Mouse (Mus musculus) heart, postnatal 36 days (tissue): ENCODE results near the gene Serp2. TPM values are rescaled to one million over a fixed set of nuclear protein-coding genes. Genes with fewer than 3 reads are reported as not detected.
"Not testable (repeated sequence)": the region's sequence is repeated elsewhere in the genome, so short reads cannot be mapped to it uniquely, and the experiment has no call there.

Experiments
- DNase-seq, 2 experiments: peaks; one replicate each; pipeline ENCODE4 v3.0.0; 2021 to 2022
- intact Hi-C: fragments of 180-260 bp; cut with DNase I; formaldehyde crosslinking; loops from one replicate; pipeline ENCODE4 v1.15.1; 2025
- total RNA-seq, 2 experiments: library from RNA; stranded (reverse); gene quantifications; 2 replicates each; pipeline ENCODE4 v1.2.3; 2021

Gene Serp2
- total RNA-seq, 2 experiments from 2014 or later, result 0.64 to 0.92 TPM

DNA sequence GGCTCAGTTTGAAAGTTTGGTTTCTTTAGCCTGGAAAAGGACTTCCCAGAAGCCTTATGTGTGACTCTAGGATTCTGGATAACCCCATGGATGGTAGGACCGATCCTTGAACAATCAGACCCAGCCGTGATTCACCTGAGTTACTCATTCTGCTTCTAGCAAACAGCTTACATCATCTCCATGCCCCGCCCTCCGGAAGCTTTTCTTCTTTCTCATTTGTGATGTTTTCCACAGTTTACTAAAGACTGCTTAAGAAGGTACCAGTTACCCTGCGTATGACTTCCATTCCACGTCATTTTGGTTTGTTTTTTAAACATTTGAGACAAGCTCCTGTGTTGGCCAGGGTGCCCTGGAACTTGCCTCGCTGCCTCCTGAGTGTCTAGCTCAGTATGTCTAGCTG is 13.6 kb upstream of the Serp2 start:
- DNase-seq, result no peak
- intact Hi-C loops, result no loop called here

DNA sequence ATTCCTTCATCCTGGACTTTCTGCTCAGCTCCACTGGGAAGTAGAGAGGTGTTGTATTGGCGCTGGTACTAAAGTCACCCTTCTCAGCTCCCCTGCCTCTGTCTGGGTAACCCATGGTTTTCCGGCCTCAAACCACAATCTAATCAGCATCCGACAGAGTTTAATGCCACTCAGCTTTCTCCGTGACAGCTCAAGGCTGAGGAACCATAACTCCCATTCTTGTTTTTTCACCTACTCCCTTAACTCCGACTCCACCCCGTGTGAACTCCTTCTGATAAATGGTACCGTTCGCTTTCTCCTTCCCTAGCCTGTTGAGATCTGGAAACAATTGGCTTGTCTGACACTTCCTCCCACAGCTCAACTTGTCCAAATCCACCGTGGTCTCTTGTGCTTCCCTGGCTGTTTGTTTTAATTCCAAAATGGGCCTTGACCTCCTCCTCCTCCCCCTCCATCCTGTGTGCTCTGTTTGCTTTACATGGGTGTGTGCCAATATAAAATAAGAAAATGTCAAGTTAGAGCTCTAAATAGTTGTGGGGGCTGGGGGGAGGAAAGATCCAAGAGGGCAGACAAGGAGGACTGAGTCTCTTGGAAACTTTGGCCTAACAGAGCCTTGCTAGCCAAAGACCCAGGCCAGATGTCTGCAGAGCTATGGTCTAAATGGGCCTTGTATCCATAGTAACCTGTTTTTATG is 12.7 kb upstream of the Serp2 start:
- no peak for DNase-seq
- intact Hi-C loops, result no loop called here

DNA sequence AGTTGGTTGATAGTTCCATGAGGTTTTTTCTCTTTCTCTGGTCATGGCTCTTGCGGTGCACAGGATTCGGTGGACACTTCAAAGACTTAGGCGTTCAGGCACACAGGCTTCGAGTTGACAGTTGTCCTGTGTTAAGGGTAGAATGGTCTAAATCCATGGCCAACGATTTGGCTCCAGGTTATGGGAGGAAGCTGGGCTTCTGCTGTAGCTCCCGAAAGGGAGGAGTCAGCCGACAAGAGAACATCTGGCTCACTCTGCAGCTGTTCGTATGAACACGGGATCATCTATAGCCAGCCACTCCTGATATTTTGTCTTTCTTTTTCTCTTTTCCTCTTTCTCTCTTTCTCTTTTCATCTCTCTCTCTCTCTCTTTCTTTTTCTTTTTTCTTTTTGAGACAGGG is 11.9 kb upstream of the Serp2 start:
- intact Hi-C loops, result no loop called here
- no peak for DNase-seq

DNA sequence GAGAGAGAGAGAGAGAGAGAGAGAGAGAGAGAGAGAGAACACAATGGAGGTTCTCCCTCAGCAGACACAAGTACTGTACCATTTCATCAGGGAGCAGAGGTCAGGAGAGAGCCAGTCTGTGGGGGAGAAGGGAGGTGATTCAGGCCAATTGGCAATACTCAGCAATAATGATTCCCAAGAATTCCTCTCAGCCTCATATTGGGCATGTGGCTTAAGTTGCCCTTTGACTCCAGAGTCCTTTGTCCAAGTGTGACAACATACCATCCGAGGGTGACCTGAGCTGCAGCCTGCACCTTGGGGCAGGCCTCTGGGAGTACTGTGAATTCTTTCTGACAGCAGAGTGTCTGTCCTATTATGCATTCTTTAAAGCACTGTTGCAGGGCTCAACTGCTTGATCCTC is 10.6 kb upstream of the Serp2 start:
- intact Hi-C loops, result no loop called here

DNA sequence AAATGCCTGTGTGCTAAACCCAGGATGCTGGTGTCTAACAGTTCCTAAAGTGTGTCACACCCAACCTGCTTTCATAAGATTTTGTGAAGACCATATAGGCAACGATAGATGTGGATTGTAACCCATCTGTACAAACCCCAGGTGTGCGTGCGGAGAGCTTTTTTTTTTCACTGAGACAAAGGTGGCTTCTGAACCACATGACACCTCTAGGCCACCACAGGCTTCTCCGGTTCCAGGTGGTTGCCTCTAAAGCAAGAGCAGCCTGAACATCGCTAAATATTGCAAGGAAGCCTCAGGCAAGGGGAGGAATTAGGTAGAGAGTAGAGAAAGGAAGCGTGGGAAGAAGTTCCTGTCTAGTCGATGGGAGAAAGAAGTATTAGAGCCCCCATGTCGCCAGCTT is 10.0 kb upstream of the Serp2 start:
- no peak for DNase-seq
- intact Hi-C loops, result no loop called here

More for the DNA sequence above, 10.6 kb upstream of the Serp2 start:
- DNase-seq, result no peak

DNA sequence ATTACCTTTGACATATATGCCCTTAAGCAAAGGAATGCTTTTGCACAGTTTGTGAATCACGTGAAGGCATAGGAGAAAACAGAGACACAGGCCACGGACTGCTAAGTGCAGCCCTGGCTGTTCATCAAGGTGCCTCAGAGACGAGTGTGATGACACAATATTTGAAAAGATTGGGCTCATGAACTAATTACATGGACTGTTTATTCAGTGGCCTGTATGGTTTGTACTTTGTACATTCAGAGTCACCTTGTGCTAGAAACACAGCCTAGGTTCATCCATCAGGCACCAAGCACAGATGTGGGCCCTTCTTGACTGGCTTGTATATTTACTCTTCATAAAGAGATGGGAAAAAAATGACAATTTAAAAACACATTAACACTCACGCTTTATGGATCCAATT is 9.5 kb upstream of the Serp2 start:
- no peak for DNase-seq
- intact Hi-C loops, result no loop called here

DNA sequence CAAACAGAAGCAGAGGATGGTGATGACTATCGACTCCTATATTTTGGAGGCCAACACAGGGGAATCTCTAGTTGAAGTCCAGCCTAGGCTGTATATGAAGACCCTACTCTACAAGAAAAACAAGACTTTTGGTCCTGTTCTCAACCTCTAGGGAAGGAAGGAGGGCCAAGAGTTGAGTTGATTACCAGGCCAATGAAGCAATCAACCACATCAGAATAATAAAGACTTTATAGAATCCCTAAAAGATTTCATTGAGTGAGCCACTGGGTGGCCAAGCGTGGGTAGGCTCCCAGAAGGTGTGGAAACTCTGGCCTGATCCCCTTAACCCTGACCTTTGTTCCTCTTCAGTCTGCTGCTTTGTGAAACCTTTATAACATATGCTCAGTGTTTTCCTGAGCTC is 2.5 kb upstream of the Serp2 start:
- intact Hi-C loops, result loop anchor here (5.0 kb wide), 1 partner anchor 103 kb away; no protein-coding TSS in a partner anchor
- DNase-seq, result no peak

DNA sequence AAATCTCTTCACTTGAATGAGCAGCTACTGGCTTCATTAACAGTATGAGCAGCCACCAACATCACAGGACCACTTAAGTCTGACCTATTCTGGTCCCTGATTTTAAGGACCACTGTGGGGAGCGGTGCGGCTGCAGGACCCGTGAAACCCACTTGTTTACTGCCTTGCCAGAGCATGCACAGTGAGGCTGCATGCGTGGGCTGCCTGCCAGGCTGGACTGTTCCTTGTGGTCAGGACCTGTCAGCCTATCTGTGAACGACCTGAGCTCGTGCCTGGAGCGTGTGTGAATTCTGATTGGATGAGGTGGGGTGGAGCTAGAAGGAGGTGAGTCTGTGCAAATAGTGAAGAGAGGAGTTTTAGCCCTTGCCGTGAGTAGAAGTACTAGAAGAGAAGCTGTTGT is 1.5 kb upstream of the Serp2 start:
- intact Hi-C loops, result loop anchor here (5.0 kb wide), 1 partner anchor 104 kb away; no protein-coding TSS in a partner anchor
- not testable (repeated sequence) for DNase-seq

DNA sequence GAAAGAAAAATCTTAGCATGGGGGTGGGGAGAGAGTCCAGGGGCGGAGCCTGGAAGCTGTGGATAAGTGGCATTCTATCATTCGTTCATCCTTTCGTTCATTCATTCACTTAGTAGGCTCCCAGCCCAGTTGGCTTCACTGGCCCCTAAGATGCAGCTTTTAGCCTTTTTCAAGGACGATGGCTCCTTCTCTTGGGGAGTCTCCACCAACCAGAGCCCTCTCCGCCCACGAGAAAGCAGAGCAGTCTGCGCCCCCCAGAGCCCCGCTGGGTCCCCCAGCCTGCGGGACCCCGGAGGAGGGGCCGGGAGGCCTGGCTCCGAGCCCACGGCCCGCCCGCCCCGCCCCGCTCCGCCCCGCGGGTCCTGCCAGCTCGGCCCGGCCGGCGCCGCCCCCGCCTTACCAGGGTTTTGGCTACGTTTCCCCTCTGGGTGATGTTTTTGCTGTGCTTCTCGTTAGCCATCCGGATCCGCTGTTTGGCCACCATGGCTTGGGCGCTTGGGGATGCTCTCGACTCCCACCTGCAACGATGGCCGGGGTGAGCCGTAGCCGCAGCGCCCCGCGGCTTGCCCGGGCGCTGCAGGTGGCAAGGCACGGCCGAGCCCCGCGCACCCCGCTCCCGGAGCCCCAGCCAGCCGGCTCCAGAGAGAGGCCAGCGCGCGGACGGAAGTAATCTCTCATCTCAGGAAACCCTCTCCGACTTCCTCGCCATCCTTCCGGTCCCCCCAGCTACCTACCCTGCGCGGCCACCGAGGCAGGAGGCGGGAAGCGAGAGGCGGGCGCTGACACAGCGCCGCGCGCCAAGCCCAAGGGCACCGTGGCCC is 448 bp downstream of the Serp2 start:
- peak; percentile 63 to 77 for DNase-seq
- intact Hi-C loops, result loop anchor here (5.0 kb wide), 1 partner anchor 106 kb away; no protein-coding TSS in a partner anchor

DNA sequence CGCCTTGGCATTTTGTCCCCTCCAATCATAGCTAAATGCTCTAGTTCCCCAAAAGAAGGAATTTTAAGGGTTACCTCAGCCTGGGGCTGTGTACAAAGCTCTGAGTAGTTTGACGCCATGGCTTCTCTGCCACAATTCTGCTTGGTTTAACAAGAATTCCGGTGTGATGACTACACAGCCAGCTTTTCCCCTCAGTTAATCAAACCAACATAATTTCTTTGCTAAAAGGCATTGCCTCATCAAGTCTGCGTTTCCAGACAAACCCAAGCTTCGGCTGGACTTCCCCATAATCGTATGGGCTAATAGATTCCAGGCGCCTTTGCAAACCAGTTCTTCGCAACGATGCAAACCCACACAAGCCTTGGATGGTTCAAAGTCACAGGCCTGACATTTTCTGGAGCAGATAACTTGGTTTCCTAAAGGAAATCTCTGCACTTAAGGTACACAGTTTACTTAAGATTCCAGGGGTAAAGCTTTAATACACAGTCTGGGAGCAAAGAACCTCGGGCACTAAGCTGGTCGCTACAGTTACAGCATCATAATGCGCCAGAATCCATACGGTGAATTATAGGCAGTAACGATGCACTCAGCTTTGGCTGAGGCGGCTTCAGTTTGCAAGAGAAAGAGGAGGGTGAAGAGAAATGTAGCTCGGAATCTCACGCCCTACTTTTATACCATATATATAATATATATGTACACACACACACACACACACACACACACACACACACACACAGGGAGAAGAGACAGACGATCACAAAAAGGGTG is 1.2 kb downstream of the Serp2 start:
- intact Hi-C loops, result loop anchor here (5.0 kb wide), 1 partner anchor 107 kb away; no protein-coding TSS in a partner anchor
- no peak for DNase-seq

DNA sequence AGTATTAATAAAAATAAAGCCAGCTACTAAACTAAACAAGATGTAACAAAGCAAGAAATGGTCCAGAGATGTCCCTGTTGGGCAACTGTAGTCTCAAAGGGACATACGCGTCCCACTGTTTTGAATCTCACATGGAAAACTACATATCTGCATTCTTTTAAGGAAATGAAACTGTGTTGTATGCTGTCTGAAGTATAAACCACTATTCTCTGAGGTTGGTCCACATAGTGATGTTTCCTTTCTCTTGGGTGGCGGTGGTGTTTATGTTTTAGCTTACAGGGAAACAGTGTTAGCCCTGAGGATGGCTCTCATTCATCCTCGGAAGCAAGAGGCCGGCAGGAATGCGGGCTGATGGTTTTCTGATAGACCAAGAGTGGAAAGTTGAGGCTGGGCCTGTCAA is 12.6 kb downstream of the Serp2 start:
- intact Hi-C loops, result no loop called here
- no peak for DNase-seq

DNA sequence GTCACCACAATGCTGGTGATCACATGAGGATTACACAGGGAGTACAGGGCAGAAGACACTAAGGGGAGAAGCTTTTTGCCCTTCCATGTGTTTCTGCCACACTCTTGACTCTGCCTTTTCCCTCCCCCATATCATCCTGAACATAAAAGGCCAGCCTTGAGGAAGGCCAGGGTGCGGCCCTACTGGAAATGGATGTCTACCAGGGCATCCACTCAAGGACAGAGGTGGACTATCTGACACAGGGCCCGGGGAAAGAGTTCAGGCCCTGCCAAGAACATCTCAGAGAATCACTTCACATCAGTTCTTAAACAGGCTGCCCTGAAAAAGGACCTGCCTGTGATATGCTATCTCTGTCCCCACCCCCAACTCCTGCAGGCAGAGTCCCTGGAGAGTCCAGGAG is 15.3 kb downstream of the Serp2 start:
- intact Hi-C loops, result no loop called here
- DNase-seq, result no peak

DNA sequence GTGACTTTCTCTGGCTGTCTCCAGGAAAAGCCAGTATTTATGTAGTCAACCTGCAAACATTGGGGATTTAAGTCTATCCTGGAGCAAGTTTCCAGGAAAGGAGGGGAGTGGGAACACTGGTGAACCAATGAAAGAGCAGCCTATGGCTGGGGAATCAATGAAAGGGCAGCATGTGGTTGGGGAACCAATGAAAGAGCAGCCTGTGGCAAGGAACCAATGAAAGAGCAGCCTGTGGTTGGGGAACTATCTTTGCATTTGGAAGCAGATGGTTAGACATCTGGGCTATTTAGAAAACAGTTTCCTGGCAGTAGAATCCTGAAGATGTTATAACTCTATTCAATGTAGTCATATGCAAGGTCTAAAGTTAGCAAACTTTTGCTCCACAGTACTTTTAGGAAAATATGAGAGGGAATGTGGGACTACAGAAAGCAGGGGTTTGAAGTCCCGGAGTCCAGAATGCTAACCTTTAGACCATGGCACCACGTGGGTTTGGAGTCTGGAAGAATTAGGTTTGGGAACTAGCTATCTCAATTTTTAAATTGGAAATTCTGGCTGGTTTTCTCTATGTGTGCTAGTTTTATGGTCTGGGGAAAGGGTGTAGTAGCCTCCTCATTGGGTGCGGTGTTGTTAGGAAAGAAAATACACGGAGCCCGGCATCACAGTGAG is 16.6 kb downstream of the Serp2 start:
- DNase-seq, result no peak
- intact Hi-C loops, result no loop called here

DNA sequence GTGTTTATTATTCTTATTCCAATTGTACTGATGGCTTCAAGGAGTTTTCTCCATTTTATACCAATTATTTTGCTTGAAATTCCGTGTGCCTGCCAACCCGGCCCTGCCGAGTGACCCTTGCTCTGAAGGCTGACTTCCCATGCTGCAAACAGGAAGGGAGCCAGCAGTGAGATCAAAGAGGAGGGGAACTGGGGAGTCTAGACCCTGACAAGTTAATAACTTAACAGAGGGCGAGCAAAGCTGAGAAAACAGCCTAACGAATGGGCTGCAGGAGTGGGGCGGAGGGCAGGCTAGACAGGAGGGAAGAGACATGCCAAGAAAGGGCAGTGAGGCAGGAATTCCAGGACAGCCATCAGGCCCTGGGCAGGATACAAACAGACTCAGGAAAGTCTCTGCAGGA is 19.8 kb downstream of the Serp2 start:
- intact Hi-C loops, result no loop called here
- no peak for DNase-seq

DNA sequence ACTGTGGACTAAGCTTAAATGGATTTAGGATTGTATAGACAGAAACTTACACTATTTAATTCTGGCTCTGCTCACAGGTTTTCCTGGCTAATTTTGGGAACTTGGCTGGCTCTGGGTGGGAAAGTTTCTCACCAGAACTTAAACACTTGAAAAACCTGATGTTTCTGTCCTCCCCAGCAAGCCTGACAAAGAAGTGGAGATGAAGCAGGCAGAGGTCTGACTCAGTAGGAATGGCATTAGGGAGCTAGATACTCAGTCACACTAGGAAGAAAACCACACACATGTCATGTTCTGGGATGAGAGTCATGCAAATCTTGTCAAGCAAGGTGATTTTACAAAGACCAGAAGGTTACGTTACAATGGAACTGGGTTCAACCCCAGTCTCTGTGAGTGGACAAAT is 21.6 kb downstream of the Serp2 start:
- no peak for DNase-seq
- intact Hi-C loops, result no loop called here

DNA sequence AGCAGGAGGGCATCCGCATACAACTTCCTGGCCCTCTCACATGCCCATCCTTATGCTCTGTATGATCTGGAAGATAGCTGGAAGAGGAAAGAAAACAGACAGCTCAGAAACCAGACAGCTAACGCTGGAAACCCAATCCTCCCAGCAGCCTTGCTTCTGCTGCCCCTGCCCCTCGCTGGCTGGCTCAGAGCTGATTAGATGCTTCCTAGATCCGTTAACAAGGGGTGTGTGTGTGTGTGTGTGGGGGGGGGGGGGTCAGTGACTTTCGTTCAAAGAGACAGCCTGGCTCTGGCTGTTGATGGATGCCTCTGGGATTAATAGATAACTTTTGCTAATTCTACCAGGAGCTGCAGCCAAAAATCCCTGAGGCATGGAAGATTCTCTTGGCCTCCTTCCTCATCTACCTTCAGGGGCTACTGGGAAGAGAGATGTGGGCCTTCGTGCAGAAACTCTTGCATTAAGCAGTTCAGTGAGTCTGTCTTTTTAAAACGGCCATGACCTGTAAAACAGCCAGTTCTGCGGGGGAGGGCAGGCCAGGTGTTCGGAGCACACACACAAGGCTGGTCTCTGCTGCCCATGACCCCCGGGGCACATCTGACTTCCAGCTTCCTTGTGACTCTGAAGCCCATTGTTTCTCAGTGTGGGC is 23.4 kb downstream of the Serp2 start:
- intact Hi-C loops, result no loop called here
- DNase-seq, result no peak

DNA sequence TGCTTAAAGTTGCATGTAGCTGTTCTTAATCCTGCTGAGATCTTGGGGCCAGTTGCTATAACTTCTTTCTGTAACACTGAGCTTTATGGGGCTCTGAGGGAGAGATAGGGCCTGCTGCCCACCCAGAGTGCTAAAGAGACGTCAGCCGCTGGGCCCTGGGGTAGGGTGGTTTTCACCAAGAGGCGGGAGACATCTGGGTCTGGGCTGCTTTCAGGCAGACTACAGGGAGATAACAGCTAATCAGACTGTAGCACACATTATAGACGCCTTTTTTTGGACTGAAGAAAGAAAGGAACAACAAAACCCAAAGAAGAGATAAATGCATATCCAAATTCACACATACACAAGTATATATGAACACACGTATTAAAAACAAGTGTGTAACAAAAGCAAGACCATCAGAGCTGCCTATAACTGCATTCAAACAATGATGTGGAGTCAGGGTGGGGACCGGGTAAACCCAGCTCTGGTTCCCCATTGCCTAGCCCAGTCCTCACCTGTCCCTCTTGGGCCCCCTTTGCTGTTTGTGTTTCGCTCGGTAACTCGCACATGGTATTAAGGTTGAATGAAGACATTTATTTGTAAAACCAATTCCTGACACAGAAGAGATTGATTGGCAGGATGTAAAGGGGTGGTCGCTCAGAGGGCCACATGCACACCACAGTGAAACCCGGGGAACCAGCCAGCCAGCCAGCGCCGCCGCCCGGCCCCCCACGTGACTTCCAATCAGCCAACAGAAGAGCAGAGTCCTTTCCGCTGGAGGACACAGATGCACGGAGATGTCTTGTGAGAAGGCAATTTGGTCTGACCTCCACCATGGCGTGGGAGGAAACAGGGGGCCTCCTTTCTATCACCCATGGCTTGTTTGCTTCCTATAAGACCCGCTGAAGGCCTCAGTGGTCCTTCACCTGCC is 24.2 kb downstream of the Serp2 start:
- intact Hi-C loops, result no loop called here
- no peak for DNase-seq

DNA sequence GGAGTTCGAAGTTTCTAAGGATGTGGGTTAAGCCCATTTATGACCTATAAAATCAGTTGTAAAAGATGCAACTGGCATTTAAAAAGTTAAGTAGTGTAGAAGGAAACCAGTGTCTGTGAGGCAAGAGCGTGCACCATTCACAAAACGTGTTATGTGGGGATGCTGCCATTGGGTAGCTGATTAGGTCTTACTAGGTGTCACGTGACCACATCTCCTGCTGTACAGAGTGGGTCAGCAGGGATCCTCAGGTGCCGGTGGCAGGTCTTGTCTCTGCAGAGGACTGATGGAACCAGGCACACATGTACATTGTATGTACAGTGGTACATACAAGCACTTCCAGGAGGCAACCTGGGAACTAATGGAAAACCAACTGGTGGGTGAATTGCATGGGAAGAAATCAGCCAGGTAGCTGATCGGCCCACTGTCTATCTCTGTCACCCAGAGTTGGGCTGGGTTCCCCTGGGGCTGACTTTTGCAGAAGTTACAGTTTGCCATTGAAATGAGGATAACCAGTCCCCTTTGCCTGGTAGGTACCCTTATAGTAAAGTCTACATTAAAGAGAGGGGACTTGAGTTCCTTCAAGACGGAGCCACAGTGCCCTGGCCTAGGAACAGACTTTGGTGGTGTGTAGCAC is 25.5 kb downstream of the Serp2 start:
- no peak for DNase-seq
- intact Hi-C loops, result no loop called here

DNA sequence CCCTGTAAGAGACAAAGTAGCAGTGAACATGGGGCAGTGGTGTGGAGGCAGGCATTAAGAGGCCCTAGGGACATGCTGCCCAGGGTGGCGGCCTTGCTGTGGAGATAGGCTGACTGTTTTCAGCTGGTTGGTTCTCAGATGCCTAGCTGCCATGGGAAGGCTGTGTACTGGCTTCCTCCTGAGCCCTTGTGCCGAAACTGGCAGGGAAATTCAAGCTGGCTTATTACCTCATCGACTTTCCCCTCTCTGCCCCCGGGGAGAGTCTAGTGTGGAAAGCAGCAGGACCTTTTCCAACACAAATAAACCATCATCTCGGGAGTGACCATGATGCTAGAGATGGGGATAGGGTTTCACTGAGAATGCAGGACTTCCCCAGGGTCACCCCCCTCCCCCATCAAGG is 28.0 kb downstream of the Serp2 start:
- DNase-seq, result peak; percentile 26 to 37
- intact Hi-C loops, result no loop called here
